Mouse (Mus musculus) mature B cell (primary cell): Measurements from ENCODE around the gene Ddx54.

ENCODE experiments used
- in situ Hi-C: fragments of 300-500 bp; cut with MboI; formaldehyde crosslinking; loops from 2 replicates; pipeline ENCODE4 v1.14.3; 2019

The Ddx54 gene

DNA sequence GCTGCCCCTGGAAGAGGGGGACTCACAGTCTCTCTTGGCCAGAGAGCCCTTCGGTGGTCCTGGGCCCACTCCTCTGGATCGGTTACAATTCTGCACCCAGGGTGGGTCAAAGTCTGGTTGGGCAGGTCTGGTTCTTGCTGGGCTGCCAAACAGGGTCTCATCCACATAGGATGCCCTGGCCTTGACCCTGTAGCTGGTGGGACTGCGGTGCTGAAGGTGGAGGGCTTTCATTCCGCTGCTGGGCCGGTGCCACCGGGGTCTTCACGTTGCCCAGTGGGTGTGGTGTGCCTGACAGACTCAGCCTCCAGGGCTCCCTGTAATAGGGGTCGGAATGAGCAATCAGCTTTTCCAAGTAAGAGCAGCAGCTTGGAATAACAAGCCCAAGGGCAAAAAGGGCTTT is 1.1 kb upstream of the Ddx54 start:
- in situ Hi-C loops: no loop called here

DNA sequence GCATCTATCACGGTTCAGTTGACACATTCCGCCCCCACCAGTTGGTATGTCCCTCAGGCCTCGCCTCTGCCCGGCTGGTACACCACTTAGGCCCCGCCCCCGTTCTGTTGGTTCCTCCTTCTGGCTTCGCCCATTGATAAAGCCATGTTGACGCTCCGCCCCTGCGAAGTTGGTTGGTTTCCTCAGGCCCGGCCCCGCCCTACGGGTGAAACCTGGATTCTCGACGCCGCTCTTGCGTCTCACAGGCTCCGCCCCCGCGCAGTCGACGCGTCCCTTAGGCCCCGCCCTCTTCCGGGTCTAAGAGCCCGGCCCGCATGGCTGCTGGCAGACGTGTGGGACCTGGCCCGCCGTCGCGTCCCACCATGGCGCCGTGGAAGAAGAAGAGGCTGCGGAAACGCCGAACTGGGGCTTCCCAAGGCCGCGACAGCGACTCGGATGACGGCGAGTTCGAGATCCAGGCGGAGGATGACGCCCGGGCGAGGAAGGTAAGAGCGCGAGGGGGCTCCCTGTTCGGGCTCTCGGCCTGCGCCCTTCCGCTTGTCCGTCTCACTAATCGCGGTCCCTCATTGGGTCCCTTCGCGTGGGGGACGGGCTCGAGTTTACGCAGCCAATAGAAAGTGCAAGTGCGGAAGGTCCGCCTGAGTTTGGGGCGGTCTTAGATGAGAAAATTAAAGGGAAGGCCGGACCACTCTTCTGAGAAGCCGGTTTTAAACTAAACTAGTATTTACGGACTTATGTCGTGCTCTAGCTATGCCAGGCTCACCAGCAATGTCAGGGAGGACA is 474 bp downstream of the Ddx54 start:
- in situ Hi-C loops: no loop called here

DNA sequence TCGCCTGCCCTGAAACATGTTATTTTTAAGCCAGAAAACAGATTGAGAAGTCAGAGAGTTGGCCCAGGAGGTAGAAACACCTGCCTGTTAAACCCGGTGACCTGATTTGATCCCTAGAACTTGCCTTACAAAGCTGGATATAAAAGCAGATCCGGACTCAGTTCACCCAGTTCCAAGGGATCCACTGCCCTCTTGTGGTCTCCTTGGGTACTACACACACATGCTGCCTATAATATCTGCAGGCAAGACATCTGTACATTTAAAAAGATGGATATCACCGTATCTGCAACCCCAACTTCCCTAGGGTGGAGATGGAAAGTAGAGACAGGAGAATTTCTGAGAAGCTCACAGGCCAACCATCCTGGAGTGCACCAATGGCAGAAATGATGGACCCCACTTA is 3.4 kb downstream of the Ddx54 start:
- in situ Hi-C loops: loop anchor here (5.0 kb wide), 2 partner anchors 36 to 96 kb away; partner anchors contain the start of gene Dtx1

DNA sequence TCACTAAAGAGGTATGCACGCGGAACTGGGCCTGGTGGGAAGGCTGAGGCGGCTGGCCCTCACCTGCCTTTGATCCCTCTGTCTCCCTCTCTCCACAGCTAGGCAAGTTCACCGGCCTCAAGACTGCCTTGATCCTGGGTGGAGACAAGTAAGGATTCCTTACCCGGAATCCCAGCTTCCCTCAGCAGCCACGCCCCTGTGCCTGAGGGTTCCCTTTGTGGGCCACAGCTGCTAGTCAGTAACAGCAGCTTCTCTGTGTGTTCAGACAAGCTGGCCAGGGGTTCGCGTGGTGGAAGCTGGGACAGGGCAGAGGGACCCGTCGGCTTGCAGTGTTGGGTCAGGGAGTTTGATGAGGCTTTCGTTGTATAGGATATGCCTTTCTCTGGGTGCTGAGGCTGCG is 6.2 kb downstream of the Ddx54 start:
- in situ Hi-C loops: loop anchor here (5.0 kb wide), 2 partner anchors 34 to 94 kb away; partner anchors contain the start of gene Dtx1

DNA sequence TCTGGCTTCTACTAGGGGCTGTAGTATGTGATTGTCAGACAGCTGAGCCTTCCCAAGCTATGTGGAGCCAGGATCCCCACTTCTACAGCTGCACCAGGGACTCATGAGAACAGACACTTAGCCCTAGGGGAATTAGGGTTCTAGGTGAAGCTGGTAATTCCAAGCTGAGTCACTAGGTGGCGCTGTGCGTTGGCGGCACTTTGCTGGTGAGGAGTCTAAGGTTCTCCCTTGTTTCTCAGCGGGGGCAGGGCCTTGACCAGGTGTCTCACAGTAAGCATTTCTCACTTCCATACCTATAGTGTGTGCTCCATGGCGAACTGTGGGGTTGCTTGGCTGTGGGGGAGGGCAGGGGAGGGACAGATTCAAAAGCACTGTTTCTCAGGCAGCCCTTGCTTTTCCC is 6.7 kb downstream of the Ddx54 start:
- in situ Hi-C loops: loop anchor here (5.0 kb wide), 2 partner anchors 33 to 93 kb away; partner anchors contain the start of gene Dtx1

DNA sequence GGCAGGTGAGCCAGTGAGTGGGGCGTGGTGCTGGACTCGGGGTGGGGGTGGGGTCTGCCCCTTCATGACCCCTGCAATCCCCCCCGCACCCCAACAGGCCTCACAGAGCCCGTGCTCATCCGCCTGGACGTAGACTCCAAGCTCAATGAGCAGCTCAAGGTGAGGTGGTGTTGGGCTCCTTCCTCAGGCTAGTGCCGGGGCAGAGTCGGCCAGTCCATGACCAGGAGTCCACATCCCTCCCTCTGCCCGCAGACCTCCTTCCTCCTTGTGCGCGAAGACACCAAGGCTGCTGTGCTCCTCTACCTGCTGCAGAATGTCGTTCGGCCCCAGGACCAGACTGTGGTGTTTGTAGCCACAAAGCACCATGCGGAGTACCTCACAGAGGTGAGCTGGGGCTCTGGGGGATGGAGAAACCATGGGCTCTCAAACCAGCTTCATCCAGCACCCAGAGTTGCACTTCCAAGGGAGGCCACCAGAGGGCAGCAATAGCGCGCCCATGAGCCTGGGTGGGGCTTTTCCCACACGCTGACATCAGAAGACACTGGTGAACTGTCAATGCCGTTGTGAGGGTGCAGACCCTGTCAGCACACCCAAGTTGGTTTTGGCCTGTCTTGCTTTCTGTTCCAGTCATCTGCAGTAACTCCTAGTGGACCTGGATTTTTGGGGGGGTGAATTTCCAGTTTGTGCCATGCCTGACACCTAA is 8.0 kb downstream of the Ddx54 start:
- in situ Hi-C loops: loop anchor here (10.0 kb wide), 1 partner anchor 54 kb away; no protein-coding TSS in a partner anchor

DNA sequence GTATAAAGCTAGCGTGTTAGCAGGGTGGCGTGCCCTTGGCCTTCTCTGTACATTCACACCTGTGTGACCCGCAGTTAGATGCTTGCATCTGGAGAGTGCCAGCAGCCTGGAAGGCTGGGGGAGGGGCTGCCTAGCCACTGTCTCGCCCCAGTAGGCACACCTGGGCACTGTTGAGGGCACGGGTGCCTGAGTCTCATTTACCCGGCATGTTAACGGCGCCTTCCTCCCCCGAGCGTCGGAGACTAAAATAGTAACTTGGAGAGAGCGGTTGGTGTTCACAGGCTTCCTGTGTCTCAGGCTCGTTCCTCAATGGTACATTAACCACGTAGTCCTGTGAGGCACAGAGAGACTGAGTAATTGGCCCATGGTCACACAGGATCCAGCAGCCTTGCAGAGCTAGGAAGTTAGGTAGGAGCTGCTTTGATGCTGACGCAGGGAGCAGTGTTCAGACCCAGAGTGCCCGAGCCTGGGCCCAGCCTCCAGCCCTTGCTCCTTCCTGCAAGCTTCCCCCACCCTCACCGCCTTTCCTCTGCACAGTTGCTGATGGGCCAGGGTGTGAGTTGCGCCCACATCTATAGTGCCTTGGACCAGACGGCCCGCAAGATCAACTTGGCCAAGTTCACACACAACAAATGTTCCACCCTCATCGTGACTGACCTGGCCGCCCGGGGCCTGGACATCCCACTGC is 8.7 kb downstream of the Ddx54 start:
- in situ Hi-C loops: loop anchor here (10.0 kb wide), 1 partner anchor 54 kb away; no protein-coding TSS in a partner anchor

DNA sequence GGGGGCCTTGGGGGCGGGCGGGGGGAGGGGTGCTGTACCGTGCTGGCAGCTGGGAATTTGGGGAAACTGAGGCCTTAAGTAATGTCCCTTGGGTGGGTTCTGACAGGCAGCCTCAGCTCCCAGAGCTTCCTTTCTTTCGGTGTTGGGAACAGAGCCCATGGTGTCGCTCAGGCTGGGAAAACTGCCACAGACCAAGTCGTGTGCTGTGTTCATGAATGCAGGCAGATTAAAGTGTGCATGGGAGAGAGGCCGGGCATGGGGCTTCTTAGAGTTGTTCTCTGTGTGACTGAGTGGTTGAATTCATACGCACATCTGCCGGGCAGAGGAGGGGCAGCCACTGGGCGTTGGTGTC is 9.3 kb downstream of the Ddx54 start:
- in situ Hi-C loops: loop anchor here (10.0 kb wide), 1 partner anchor 53 kb away; no protein-coding TSS in a partner anchor

DNA sequence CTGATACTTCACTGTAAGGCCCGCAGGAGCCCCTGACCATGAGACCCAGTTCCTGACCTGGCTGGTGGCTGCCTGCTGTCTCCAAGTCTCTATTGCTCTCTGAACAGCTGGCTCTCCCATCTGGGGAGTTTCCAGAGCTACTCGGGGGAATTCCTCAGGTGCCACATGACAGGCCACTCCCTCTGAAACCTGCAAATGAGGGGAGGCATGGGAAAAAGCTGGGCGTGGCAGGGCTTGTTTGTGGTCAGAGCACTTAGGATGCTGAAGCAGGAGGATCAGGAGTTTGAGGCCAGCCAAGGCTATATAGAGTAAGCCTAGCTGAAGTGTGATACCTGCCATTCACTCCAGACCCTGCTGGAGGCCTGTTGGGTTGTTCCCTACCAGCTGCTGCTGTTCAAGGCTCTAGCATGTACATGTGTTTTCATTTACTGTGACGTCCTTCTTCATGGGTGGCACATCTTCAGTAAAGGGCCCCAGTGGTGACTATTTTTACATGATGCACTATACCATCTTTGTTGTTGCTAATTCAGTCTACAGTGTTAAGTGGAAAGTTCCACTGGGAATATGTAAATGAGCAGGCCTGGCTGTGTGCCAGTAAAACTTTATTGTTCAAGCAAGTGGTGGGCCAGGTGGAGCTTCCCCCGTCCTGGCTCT is 9.8 kb downstream of the Ddx54 start:
- in situ Hi-C loops: loop anchor here (10.0 kb wide), 1 partner anchor 52 kb away; no protein-coding TSS in a partner anchor

DNA sequence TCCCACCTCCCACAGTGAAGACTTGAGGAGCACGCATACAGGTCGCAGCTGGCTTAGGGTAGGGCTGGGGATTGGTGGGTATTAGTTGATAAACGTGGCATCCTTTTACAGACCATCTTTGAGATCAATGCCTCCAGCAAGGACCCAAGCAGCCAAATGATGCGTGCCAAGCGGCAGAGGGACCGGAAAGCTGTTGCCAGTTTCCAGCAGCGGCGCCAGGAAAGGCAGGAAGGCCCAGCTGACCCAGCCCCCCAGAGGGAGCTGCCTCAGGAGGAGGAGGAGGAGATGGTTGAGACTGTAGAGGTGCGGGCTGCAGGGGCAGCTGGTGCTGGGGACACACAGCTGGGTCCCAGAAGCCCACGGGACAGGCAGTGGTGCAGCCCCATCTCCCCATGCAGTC is 11.9 kb downstream of the Ddx54 start:
- in situ Hi-C loops: loop anchor here (10.0 kb wide), 1 partner anchor 50 kb away; no protein-coding TSS in a partner anchor

DNA sequence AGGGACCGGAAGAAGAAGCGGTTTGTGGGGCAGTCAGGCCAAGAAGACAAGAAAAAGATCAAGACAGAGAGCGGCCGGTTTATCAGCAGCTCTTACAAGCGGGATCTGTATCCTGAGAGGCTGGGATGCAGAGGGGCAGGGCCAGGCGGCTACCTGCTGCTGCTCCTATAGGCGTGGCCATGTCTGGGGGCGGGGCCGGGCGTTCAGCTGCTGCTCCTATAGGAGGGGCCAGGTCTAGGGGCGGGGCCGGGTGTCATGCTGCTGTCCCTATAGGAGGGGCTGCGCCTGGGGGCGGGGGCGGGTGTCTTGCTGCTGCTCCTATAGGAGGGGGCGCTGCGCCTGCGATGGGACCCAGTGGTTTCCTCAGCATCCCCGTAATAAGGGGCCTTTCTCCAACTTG is 13.9 kb downstream of the Ddx54 start:
- in situ Hi-C loops: loop anchor here (10.0 kb wide), 1 partner anchor 48 kb away; no protein-coding TSS in a partner anchor

DNA sequence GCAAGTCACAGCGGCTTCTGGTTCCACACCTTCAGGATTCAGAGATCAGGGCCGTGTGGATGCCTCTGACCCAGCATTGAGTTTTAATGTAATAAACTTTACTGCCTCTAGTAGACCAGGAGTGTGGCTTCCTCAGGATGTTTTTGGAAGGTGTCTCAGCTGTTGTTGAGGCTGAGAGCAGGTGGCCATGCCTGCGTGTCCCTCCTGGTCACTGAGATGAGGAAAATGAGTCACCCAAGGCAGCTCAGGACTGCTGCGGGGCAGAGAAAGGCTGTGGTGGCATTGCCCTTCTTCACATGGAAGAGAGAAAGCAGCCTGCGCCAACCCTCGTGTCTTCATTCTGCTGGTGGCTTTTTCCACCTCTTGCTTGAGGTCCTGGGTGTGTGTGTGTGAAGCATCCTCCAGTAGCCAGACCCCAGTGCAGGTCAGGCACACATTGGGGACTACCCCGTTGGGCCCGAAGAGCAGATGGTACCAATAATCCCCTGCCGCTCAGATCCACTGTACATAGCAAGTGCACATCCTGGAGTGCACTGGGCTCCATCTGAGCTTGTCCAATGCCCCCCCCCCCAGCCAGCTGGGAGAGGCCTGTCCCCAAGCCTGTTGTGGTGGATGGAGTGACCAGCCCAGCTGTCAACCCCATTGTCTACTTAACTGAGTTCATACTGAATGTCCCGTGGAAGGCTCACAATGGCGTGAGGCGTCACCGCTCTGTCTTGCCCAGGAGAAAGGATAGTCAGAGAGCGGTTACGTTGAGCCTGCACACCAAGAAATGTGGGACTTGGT is 15.2 kb downstream of the Ddx54 start:
- in situ Hi-C loops: loop anchor here (10.0 kb wide), 1 partner anchor 47 kb away; no protein-coding TSS in a partner anchor

DNA sequence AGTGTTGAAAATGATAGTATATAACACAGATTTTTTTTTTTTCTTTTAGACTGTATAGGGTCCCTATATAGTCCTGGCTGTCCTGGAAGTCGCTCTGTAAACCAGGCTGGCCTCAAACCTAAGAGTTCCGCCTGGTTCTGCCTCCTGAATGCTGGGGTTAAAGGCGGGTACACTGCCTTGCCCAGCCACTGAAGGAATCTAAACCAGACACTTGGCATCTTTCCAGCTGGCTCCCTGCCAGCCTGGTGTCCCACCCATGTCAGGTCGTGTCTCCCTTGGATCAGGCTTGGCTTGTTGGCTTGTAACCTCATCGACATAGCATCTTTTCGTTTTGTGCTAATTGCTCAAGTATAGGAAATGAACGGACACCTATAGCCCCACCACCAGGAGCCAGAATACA is 16.1 kb downstream of the Ddx54 start:
- in situ Hi-C loops: loop anchor here (10.0 kb wide), 1 partner anchor 46 kb away; no protein-coding TSS in a partner anchor

DNA sequence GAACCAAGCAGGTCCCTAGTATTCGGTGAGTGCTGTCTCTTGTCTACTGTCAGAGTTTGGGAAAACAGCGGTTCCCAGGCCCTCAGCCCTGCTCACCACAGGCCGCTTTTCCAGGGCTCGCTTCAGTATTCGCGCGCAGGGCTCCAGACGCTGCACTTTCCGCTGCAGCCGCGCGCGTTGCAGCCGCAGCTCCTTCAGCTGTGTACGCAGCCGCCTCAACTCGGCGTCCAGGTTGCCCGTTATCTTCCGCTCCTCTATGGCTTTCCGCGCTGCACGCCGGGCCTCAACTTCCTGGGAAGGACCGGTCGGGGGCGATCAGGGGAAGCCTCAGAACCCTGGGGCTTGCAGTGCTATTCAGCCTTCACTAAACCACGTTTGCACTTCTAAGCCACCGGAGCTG is 18.6 kb downstream of the Ddx54 start:
- in situ Hi-C loops: no loop called here

DNA sequence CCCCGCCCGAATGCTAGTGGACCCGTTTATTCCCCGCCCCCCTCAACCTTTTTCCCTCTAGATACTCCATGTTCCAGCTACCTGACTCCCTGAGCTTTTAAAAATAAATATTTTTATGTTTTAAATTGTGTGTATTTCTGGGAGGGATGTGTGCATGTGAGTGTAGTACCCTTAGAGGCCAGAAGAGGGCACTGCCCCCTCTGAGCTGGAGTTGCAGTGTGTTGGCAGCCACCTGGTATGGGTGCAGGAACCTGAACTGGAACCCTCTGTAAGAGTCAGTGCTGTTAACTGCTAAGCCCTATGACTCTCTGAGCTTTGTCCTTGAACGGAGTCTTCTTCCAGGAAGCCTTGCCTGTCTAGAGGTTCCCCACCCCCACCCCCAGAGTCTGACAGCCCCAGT is 19.4 kb downstream of the Ddx54 start:
- in situ Hi-C loops: no loop called here

DNA sequence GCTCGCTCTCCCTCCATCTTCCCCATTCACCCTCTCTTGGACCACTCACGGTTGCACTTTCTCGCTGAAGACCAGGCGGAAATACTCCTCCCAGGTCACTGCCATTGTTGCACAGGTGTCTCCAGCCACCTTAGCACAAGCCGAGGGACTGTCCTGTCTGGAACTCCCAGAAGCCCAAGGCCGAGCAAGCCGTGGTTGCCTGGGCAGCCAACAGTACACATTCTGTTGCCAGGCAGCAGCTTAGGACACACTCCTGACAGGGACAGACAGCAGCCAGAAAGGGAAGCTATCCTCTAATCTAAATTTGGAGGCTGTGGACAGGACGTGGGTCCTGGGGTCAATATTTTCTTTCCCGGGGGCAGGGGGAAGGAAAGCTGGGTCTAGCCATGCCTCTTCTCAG is 21.6 kb downstream of the Ddx54 start, which contains the start of gene Cfap73:
Cfap73 (minus strand) TSS at position 105 of the 400 bp plus-strand sequence.
- in situ Hi-C loops: no loop called here

DNA sequence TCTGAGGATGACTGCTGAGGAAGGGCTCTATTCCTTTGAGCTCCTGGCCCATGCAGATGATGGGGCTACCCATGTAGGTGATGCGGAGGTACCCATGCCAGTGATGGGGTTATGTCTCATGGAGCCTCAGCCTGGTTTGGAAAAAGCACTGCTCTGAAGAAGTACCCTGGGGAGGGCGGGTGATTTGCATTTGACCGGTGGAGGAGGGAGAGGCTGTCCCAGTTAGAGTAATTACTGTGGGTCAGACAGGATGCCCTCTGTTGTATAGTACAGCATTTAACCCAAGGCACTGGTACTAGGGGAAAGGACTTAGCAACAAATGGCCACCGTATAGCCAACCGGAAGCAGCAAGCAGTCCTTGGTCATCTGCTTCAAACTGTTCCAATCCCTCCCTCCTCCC is 22.3 kb downstream of the Ddx54 start:
- in situ Hi-C loops: no loop called here

DNA sequence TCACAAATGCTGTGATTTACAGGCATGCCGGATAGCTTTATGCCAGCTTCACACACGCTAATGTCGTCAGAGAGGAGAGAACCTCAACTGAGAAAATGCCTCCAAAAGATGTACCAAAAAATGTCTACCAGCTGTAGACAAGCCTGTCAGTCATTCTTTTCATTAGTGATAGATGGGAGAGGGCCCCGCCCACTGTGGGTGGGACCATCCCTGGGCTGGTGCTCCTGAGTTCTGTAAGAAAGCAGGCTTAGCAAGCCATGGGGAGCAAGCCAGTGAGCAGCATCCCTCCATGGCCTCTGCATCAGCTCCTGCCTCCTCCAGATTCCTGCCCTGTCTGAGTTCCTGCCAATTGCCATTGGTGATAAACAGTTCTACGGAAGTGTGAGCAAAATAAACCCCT is 23.1 kb downstream of the Ddx54 start:
- in situ Hi-C loops: no loop called here

DNA sequence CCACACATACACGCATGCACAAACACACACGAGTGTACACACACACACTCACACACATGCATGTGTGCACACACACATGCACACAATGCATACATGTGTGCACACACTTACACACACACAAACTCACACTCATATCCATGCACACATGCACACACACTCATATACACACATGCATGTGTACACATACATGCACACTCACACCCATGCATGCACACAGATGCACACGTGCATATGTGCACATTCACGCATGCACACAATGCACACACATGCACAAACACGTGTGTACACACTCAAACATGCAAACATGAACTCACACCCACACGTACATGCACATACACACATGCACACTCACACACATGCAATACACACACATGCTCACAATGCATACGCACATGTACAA is 27.6 kb downstream of the Ddx54 start:
- in situ Hi-C loops: no loop called here

DNA sequence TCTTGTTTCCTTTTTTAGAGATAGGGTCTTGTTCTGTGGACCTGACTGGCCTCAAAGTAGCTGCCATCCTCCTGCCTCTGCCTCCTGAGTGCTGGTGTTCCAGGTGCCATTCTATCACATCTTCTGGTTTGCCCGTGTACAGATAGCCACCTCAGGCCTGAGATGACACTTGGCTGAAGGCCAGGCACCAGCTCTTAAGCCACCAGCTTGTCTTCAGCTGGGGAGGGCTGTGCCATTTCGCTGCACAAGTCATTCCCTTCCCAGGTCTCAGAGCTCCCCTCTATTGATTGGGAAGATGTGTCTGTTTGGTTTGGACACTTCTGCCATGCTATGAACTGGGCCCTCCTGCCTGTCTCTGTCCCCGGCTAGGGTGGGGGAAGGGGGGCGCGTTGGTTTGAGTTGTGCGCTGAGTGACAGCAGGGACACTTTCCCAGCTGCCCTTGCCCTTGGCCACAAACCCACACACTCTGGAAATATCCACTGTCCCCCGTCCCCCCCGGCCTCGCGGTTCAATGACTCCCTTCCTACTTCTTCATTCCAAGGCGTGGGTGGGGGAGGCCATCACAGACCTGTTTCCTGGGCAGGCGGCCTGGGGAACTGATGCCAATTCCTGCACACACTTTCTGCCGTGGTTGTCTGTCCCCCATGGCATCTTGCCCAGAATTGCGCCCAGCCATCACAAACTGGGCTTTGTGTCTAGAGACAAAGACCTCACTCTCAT is 31.0 kb downstream of the Ddx54 start:
- in situ Hi-C loops: no loop called here
